Mouse (Mus musculus) intestine, embryonic 14.5 days (tissue): ENCODE measurements around the gene Faf1. TPM values are rescaled to one million over a fixed set of nuclear protein-coding genes. Genes with fewer than 3 reads are reported as not detected.
A peak's percentile ranks its signal among the peaks of the same experiment; 100 is the strongest.
"Not testable (repeated sequence)": the region's sequence is repeated elsewhere in the genome, so short reads cannot be mapped to it uniquely, and the experiment has no call there.

ENCODE experiments used
- ATAC-seq: fragments of 200-750 bp; cut with Nextera tagmentation; replicated peaks from 2 replicates; pipeline ENCODE4 v1.8.0; 2017; ENCODE audit warnings: low read depth, moderate number of reproducible peaks, moderate TSS enrichment, moderate library complexity; ENCODE audit not compliant: low FRiP score, low TSS enrichment
- DNase-seq: peaks from one replicate; pipeline ENCODE4 v3.0.0-alpha.2; 2018; ENCODE audit warnings: low spot score
- H3K27ac ChIP-seq: fragments of 300-500 bp; sonication (generic); 2 replicates; pipeline ENCODE4 v1.5.1; 2014; ENCODE audit warnings: low read depth, mild to moderate bottlenecking, control low read depth
- H3K27me3 ChIP-seq: fragments of 300-500 bp; sonication (generic); replicated peaks from 2 replicates; pipeline ENCODE4 v1.6.1; 2014; ENCODE audit warnings: low read length, control low read depth; ENCODE audit not compliant: control insufficient read depth, insufficient read depth
- H3K36me3 ChIP-seq: fragments of 300-500 bp; sonication (generic); 2 replicates; pipeline ENCODE4 v1.6.1; 2014; ENCODE audit warnings: low read length, control low read depth; ENCODE audit not compliant: control insufficient read depth, insufficient read depth
- H3K4me1 ChIP-seq: fragments of 300-500 bp; sonication (generic); replicated peaks from 2 replicates; pipeline ENCODE4 v1.6.1; 2014; ENCODE audit warnings: low read length, control low read depth, mixed read lengths; ENCODE audit not compliant: control insufficient read depth, insufficient read depth
- H3K4me2 ChIP-seq: fragments of 300-500 bp; sonication (generic); 2 replicates; pipeline ENCODE4 v1.6.1; 2014; ENCODE audit warnings: low read length
- H3K4me3 ChIP-seq: fragments of 300-500 bp; sonication (generic); 2 replicates; pipeline ENCODE4 v1.5.1; 2014; ENCODE audit warnings: low read depth, low read length, control low read depth, mixed read lengths
- H3K9ac ChIP-seq: fragments of 300-500 bp; sonication (generic); 2 replicates; pipeline ENCODE4 v1.6.1; 2014; ENCODE audit warnings: mild to moderate bottlenecking, low read length
- H3K9me3 ChIP-seq: fragments of 300-500 bp; sonication (generic); 2 replicates; pipeline ENCODE4 v1.6.1; 2016; ENCODE audit warnings: low read length, control low read depth; ENCODE audit not compliant: control insufficient read depth
- WGBS: fragments of 180-500 bp; shearing (Covaris S2); extraction: QIAGEN DNeasy Blood & Tissue Kit; methylation state at CpG from one replicate; pipeline ENCODE4 v1.1.7; 2014; 5-methylcytosine and 5-hydroxymethylcytosine counted together
- polyA plus RNA-seq: library from polyadenylated mRNA; unstranded; fragments of >200 nt; fragmentation: Nextera tagmentation; extraction: Ambion mirVana; gene quantifications from 2 replicates; pipeline ENCODE4 v1.2.1, GENCODE M21; 2014

Faf1 gene
- polyA plus RNA-seq, 1 experiment from 2014 or later: 32.6 TPM

DNA sequence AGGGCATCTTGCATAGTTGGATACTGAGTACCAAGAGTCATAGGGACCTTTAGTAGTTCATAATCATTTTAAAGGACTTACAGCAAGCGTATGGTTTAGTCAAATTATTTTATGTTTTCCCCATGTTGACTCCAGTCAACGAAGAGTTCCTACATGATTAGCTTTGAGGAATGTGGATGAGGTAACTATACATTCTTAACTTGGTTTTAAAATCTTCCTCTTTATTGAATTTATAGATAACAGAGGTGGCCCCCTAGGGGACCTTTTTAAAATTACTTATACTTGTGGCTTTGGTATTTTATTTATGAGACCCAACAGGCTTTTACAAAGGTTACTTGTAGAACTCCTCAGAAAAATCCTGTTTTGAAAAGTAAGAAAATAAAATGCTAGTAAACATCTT, 6.2 kb upstream of the Faf1 start:
- no peak overlapping the region for H3K27ac ChIP-seq
- no peak overlapping the region for H3K9ac ChIP-seq
- WGBS: 68% methylated on average over 2 of the region's 2 CpGs
- H3K36me3 ChIP-seq: no peaks in the 10 kb centered on the region
- peaks cover 9% of the 10 kb centered on the region for H3K4me1 ChIP-seq
- ATAC-seq (no peak), DNase-seq (no peak)
- H3K4me2 ChIP-seq: no peak overlapping the region
- H3K27me3 ChIP-seq: peaks cover 4% of the 10 kb centered on the region
- H3K9me3 ChIP-seq: no peaks in the 10 kb centered on the region
- no peak overlapping the region for H3K4me3 ChIP-seq

DNA sequence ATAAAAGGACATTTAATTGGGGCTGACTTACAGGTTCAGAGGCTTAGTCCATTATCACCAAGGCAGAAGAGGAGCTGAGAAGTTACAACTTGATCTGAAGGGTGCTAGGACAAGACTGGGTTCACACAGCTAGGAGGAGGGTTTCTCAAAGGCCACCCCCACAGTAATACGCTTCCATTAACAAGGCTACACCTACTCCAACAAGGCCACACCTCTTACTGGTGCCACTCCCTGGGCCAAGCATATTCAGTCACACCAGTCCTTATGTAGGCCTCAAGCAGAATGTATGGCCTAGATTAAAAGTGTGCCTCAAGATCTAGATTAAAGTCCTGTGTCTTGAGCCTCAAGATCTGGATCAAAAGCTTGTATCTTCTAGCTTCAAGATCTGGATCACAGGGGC, 4.4 kb upstream of the Faf1 start:
- no peak for DNase-seq
- Histone ChIP-seq H3K27ac (no peak overlapping the region), H3K9ac (no peak overlapping the region), H3K4me3 (no peak overlapping the region), H3K27me3 (no peaks in the 10 kb centered on the region), H3K4me2 (no peak overlapping the region), H3K36me3 (no peaks in the 10 kb centered on the region), H3K4me1 (peaks cover 6% of the 10 kb centered on the region; the same call in 1 of the 2 replicates), H3K9me3 (no peaks in the 10 kb centered on the region)
- ATAC-seq: no peak
- WGBS: 67% methylated on average over 1 of the region's 1 CpGs

DNA sequence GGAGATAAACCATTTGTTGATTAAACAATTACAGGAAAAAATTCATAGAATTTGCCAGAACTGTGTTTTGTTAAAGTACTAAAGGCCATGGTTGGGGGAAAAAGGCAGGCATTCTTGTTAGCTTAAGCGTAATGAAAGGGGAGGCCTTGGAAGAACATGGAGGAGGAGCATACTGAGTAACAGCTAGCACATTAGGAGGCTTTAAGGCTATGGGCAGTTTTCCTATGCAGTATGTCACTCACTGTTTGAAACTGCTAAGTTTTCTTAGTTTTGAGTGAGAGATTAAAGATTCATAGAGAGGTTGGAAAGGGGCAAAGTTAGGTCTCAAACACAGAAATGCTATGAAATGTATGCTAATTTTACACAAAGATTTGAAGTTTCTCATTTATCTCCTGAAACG, 2.3 kb upstream of the Faf1 start:
- Histone ChIP-seq H3K4me1 (peaks cover 6% of the 10 kb centered on the region; the same call in 1 of the 2 replicates), H3K4me3 (no peak overlapping the region), H3K27me3 (no peaks in the 10 kb centered on the region), H3K4me2 (no peak overlapping the region), H3K9ac (no peak overlapping the region), H3K9me3 (no peaks in the 10 kb centered on the region), H3K27ac (no peak overlapping the region), H3K36me3 (no peaks in the 10 kb centered on the region)
- 79% methylated on average over 2 of the region's 2 CpGs for WGBS
- ATAC-seq (no peak), DNase-seq (no peak)

DNA sequence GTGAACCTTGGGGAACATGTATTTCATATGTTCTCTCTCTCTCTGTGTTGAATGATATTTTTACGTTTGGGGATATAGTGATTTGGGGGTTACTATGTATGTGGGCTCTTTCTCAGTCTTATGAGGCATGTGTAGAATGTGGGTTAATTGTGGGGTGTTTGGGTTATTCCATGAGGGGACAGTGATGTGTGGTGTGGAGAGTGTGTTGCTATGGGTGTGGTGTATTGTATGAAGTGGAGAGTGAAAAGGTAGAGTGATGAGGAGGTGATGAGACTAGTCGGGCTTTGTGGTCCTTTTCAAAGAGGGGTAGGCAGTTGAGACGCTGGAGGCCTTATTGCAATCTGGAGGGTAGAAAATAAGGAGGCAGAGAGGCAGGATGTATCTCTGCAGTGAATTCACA, 833 bp downstream of the Faf1 start:
- Histone ChIP-seq H3K27ac (peak overlapping the region; percentile 92), H3K9me3 (no peaks in the 10 kb centered on the region), H3K36me3 (no peaks in the 10 kb centered on the region), H3K4me3 (peak overlapping the region; percentile 87), H3K4me1 (peaks cover 6% of the 10 kb centered on the region; the same call in 1 of the 2 replicates), H3K27me3 (no peaks in the 10 kb centered on the region), H3K4me2 (peak overlapping the region; percentile 70), H3K9ac (peak overlapping the region; percentile 77)
- ATAC-seq (no peak), DNase-seq (no peak)
- WGBS: 0% methylated on average over 3 of the region's 3 CpGs

DNA sequence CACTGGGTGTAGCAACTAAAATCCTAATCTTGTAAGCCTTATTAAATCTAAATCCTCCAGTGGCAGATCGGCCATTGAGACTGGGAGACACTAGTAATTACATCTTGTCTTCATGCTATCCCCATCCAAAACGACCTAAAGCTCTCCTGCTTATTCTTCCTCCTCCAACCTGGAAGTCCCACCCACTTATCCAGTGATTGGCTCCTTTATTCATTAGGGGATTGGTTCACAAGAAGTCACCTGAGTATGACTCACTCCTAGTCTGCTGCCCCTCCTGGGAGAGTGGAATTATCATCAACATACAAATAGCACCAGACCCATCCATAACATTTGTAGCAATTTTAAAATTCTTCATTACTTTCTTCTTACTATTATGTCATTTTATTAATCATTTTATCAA, 7.2 kb downstream of the Faf1 start:
- H3K4me2 ChIP-seq: no peak overlapping the region
- H3K27ac ChIP-seq: no peak overlapping the region
- no peaks in the 10 kb centered on the region for H3K9me3 ChIP-seq
- H3K36me3 ChIP-seq: peaks cover 4% of the 10 kb centered on the region; the same call in 1 of the 2 replicates
- DNase-seq: no peak
- H3K9ac ChIP-seq: no peak overlapping the region
- H3K4me1 ChIP-seq: no peaks in the 10 kb centered on the region
- no peak overlapping the region for H3K4me3 ChIP-seq
- no peaks in the 10 kb centered on the region for H3K27me3 ChIP-seq
- ATAC-seq: no peak
- WGBS: 76% methylated on average over 2 of the region's 2 CpGs

DNA sequence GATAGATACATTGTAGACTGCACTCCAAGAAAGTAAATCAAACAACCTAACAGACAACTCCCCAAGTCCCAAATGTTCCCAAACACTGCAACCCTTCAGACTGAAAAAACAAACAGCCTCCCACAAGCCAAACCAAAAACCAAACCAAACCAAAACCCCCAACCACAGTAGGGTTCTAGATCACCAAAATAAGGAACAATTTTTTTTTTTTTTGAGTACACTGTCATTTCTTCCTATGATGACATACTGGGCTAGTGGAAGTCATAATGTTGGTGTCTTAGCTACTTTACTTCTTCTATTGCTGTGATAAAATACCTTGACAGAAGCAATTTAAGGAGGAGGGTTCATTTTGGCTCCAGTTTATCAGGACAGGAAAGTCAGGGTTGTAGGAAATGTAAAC, 16.3 kb downstream of the Faf1 start:
- Histone ChIP-seq H3K27ac (no peak overlapping the region), H3K9me3 (peaks cover 7% of the 10 kb centered on the region), H3K9ac (no peak overlapping the region), H3K4me3 (no peak overlapping the region), H3K27me3 (no peaks in the 10 kb centered on the region), H3K4me2 (no peak overlapping the region), H3K4me1 (no peaks in the 10 kb centered on the region), H3K36me3 (peaks cover 3% of the 10 kb centered on the region; the same call in 1 of the 2 replicates)
- ATAC-seq (no peak), DNase-seq (no peak)

DNA sequence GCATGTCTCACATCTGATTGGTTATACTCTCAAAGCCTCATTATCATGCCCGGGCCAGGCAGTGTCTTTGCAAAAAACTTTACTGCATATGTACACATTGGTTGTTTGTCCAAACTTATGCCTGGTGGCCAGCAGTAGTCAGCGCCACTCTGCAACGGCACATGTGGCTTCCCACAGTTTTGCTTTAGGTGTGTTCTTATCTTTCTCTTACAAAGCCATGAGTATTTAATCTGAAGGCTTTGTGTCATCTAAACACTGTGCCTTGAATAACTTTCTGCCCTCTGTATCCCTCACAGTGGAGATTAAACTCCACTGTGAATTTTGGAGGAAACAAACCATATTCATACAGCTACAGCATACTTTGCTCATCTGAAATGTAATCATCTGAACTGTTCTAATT, 24.3 kb downstream of the Faf1 start:
- H3K4me2 ChIP-seq, H3K36me3 ChIP-seq, H3K9ac ChIP-seq, H3K27ac ChIP-seq, ATAC-seq, H3K4me1 ChIP-seq, H3K27me3 ChIP-seq, H3K4me3 ChIP-seq, H3K9me3 ChIP-seq, DNase-seq: not testable (repeated sequence)
- WGBS: 96% methylated on average over 3 of the region's 3 CpGs

DNA sequence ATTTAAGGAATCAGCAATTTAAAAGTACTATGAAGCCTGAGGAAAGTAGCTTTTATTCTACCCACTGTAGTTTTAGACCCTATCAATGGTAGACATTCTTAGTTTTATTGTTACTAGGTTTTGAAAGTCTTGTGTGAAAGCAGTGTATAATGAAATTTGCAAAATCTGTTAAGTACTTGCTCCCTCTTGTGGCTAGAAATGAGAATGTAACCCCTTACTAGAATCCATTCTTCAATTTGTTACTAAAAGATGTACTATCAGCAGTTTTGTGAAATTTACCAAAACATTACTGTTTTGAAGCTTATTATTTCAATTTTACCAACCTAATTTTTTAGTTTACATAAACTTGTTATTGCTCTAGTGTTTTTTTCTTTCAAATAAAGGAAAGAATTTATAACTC, 27.2 kb downstream of the Faf1 start:
- no peak for ATAC-seq
- H3K9ac ChIP-seq: no peak overlapping the region
- no peak overlapping the region for H3K4me2 ChIP-seq
- H3K27ac ChIP-seq: no peak overlapping the region
- H3K4me3 ChIP-seq: no peak overlapping the region
- no peaks in the 10 kb centered on the region for H3K27me3 ChIP-seq
- no peaks in the 10 kb centered on the region for H3K36me3 ChIP-seq
- no peaks in the 10 kb centered on the region for H3K4me1 ChIP-seq
- DNase-seq: no peak
- H3K9me3 ChIP-seq: no peaks in the 10 kb centered on the region

DNA sequence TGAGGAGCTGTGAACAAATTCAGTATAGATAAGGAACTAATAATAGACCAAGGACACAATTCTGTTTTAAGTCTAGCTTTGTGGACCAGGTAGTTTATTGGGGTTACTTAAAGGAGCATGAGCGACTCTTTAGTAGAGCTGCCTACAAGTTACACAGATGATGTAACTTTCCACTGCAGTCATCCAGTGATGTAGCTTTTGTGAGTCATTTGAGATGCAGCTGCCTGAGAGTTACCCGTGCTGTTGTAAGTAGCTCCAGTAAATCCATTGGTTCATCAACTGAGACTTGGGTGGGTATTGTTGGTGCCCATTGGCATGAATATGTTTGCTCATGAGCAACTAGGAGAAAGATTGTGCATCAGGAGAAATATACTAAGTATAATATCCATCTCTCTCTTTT, 29.0 kb downstream of the Faf1 start:
- WGBS: 88% methylated on average over 2 of the region's 2 CpGs
- Histone ChIP-seq H3K9ac (no peak overlapping the region), H3K27ac (no peak overlapping the region), H3K4me2 (no peak overlapping the region), H3K4me1 (no peaks in the 10 kb centered on the region), H3K27me3 (no peaks in the 10 kb centered on the region), H3K4me3 (no peak overlapping the region), H3K36me3 (no peaks in the 10 kb centered on the region), H3K9me3 (no peaks in the 10 kb centered on the region)
- ATAC-seq: no peak
- no peak for DNase-seq
